Mouse (Mus musculus) limb, embryonic 14.5 days (tissue): ENCODE data around the gene Speer4d. TPM values are rescaled to one million over a fixed set of nuclear protein-coding genes. Genes with fewer than 3 reads are reported as not detected.

Experiments
- polyA plus RNA-seq, 2 experiments: library from polyadenylated mRNA; depleted of rRNA in 1 of 2; stranded (reverse) in 1 of 2; unstranded in 1 of 2; fragments of >200 nt; fragmentation: Nextera tagmentation in 1 of 2; extraction: Ambion mirVana in 1 of 2; gene quantifications; 2 replicates each; pipeline versions ENCODE4 v1.2.1 to v1.2.3; 2012 to 2014

The Speer4d gene
- polyA plus RNA-seq, 2 experiments, result not detected

Other genes starting within 250 kb of the Speer4d start
- gene Gm21149, start 142.5 kb upstream of the Speer4d start, polyA plus RNA-seq (2012; rRNA removed), result not detected in 2 replicates
- not detected in 2 replicates for gene Gm21149, start 142.5 kb upstream of the Speer4d start, polyA plus RNA-seq (2014; fragmentation: Nextera tagmentation; extraction: Ambion mirVana)
- not detected in 2 replicates for gene Gm21190, start 89.8 kb upstream of the Speer4d start, polyA plus RNA-seq (2012; rRNA removed)
- gene Gm21190, start 89.8 kb upstream of the Speer4d start, polyA plus RNA-seq (2014; fragmentation: Nextera tagmentation; extraction: Ambion mirVana), result not detected in 2 replicates
- 0.15 TPM in 1 of 2 replicates, not detected in the other for gene Gm21083, start 41.7 kb upstream of the Speer4d start, polyA plus RNA-seq (2012; rRNA removed)
- gene Gm21083, start 41.7 kb upstream of the Speer4d start, polyA plus RNA-seq (2014; fragmentation: Nextera tagmentation; extraction: Ambion mirVana), result not detected in 2 replicates
- gene 4930572O03Rik, start 38.0 kb downstream of the Speer4d start, polyA plus RNA-seq (2012; rRNA removed), result not detected in 2 replicates
- gene 4930572O03Rik, start 38.0 kb downstream of the Speer4d start, polyA plus RNA-seq (2014; fragmentation: Nextera tagmentation; extraction: Ambion mirVana), result not detected in 2 replicates
- 0.05 TPM in 1 of 2 replicates, not detected in the other for gene Speer4c, start 95.2 kb downstream of the Speer4d start, polyA plus RNA-seq (2012; rRNA removed)
- gene Speer4c, start 95.2 kb downstream of the Speer4d start, polyA plus RNA-seq (2014; fragmentation: Nextera tagmentation; extraction: Ambion mirVana), result not detected in 2 replicates